Mouse (Mus musculus) CH12.LX (cell line): Measurements from ENCODE around the gene Fgfr3. TPM values are rescaled to one million over a fixed set of nuclear protein-coding genes. Genes with fewer than 3 reads are reported as not detected.

Experiments
- DNase-seq: peaks from one replicate; pipeline ENCODE4 v3.0.0-alpha.2; 2013; ENCODE audit errors: extremely low read depth
- H3K27ac ChIP-seq: 2 replicates; pipeline ENCODE4 v1.5.1; 2012; ENCODE audit warnings: low read depth, mild to moderate bottlenecking, control low read depth, moderate library complexity; ENCODE audit not compliant: insufficient read depth
- H3K27me3 ChIP-seq: replicated peaks from 2 replicates; pipeline ENCODE3; 2012; ENCODE audit warnings: inconsistent platforms
- H3K36me3 ChIP-seq, 2 experiments: replicated peaks in 1 of 2; 2 replicates each; pipeline versions ENCODE3 to v1.6.1; 2012; ENCODE audit warnings: inconsistent platforms in 1 of 2, low read length in 1 of 2, mild to moderate bottlenecking in 1 of 2, mixed read lengths in 1 of 2, moderate library complexity in 1 of 2; ENCODE audit not compliant: control insufficient read depth in 1 of 2, insufficient read depth in 1 of 2
- H3K4me1 ChIP-seq, 2 experiments: 2 replicates each; pipeline ENCODE4 v1.6.1; 2012; ENCODE audit warnings: inconsistent platforms in 1 of 2, moderate library complexity in 1 of 2; ENCODE audit not compliant: insufficient read depth in 2 of 2, control insufficient read depth in 1 of 2
- H3K4me2 ChIP-seq: 2 replicates; pipeline ENCODE4 v1.6.1; 2012; ENCODE audit warnings: low read depth, mild to moderate bottlenecking, control low read depth; ENCODE audit not compliant: poor library complexity, insufficient read depth, severe bottlenecking
- H3K4me3 ChIP-seq, 3 experiments: fragments of 150-350 bp in 1 of 3; sonication (generic) in 1 of 3; replicated peaks in 1 of 3; 2 replicates each; pipeline versions ENCODE3 to v1.5.1; 2011 to 2012; ENCODE audit warnings: low read depth in 2 of 3, low read length in 2 of 3, mild to moderate bottlenecking in 2 of 3, moderate library complexity in 2 of 3, control low read depth in 1 of 3, improper control_type of control experiment in 1 of 3, inconsistent platforms in 1 of 3, mixed read lengths in 1 of 3; ENCODE audit not compliant: poor library complexity in 1 of 3
- H3K79me2 ChIP-seq: replicated peaks from 2 replicates; pipeline ENCODE4 v1.6.1; 2012; ENCODE audit warnings: mild to moderate bottlenecking, moderate library complexity; ENCODE audit not compliant: control insufficient read depth, poor library complexity, insufficient read depth, severe bottlenecking; ENCODE audit errors: extremely low read depth
- H3K9ac ChIP-seq: 2 replicates; pipeline ENCODE4 v1.6.1; 2012; ENCODE audit warnings: low read depth, mild to moderate bottlenecking, control low read depth, moderate library complexity; ENCODE audit not compliant: insufficient read depth
- H3K9me3 ChIP-seq: replicated peaks from 2 replicates; pipeline ENCODE3; 2012; ENCODE audit warnings: low read length, inconsistent platforms, mixed read lengths
- CHD1 ChIP-seq: IDR thresholded peaks from 2 replicates; pipeline ENCODE4 v1.6.1; 2012; ENCODE audit warnings: low read depth, low read length, improper control_type of control experiment, inconsistent platforms
- CHD2 ChIP-seq: IDR thresholded peaks from 2 replicates; pipeline ENCODE4 v1.6.1; 2011; ENCODE audit warnings: low read length, improper control_type of control experiment
- ELF1 ChIP-seq: IDR thresholded peaks from 2 replicates; pipeline ENCODE4 v1.6.1; 2014; ENCODE audit warnings: low read depth, mild to moderate bottlenecking, inconsistent platforms, low read length, improper control_type of control experiment
- GABPA ChIP-seq: IDR thresholded peaks from 2 replicates; pipeline ENCODE4 v1.6.1; 2012; ENCODE audit warnings: low read depth, low read length, improper control_type of control experiment, inconsistent platforms; ENCODE audit not compliant: insufficient replicate concordance
- HCFC1 ChIP-seq: IDR thresholded peaks from 2 replicates; pipeline ENCODE4 v1.6.1; 2012; ENCODE audit warnings: low read depth, mild to moderate bottlenecking, inconsistent platforms, low read length, improper control_type of control experiment
- IRF4 ChIP-seq: IDR thresholded peaks from 2 replicates; pipeline ENCODE4 v1.6.1; 2014; ENCODE audit warnings: low read depth, mild to moderate bottlenecking, inconsistent platforms, low read length, improper control_type of control experiment
- JUN ChIP-seq: IDR thresholded peaks from 2 replicates; pipeline ENCODE4 v1.6.1; 2011; ENCODE audit warnings: low read depth, mild to moderate bottlenecking, low read length, improper control_type of control experiment, moderate library complexity; ENCODE audit not compliant: insufficient read depth
- JUND ChIP-seq: conservative IDR thresholded peaks from 2 replicates; pipeline ENCODE4 v1.6.1; 2011; ENCODE audit warnings: low read depth, low read length, improper control_type of control experiment
- KAT2A ChIP-seq: IDR thresholded peaks from 2 replicates; pipeline ENCODE4 v1.6.1; 2012; ENCODE audit warnings: low read length, improper control_type of control experiment, inconsistent platforms; ENCODE audit not compliant: insufficient replicate concordance
- MAFK ChIP-seq: IDR thresholded peaks from 2 replicates; pipeline ENCODE4 v1.6.1; 2011; ENCODE audit warnings: low read length, improper control_type of control experiment; ENCODE audit not compliant: insufficient replicate concordance
- MAX ChIP-seq: IDR thresholded peaks from 2 replicates; pipeline ENCODE4 v1.6.1; 2011; ENCODE audit warnings: low read length, improper control_type of control experiment
- MAZ ChIP-seq: IDR thresholded peaks from 2 replicates; pipeline ENCODE4 v1.6.1; 2012; ENCODE audit warnings: low read depth, mild to moderate bottlenecking, inconsistent platforms, low read length, improper control_type of control experiment, moderate library complexity
- MXI1 ChIP-seq: IDR thresholded peaks from 2 replicates; pipeline ENCODE4 v1.6.1; 2011; ENCODE audit warnings: mild to moderate bottlenecking, low read depth, low read length, improper control_type of control experiment
- NELFE ChIP-seq: IDR thresholded peaks from 2 replicates; pipeline ENCODE4 v1.6.1; 2011; ENCODE audit warnings: low read depth, low read length, improper control_type of control experiment
- NRF1 ChIP-seq: IDR thresholded peaks from 2 replicates; pipeline ENCODE4 v1.6.1; 2014; ENCODE audit warnings: low read depth, mild to moderate bottlenecking, inconsistent platforms, low read length, improper control_type of control experiment, moderate library complexity
- PAX5 ChIP-seq: IDR thresholded peaks from 2 replicates; pipeline ENCODE4 v1.6.1; 2012; ENCODE audit warnings: low read length, inconsistent platforms, mixed read lengths
- POLR2A ChIP-seq: IDR thresholded peaks from 2 replicates; pipeline ENCODE4 v1.6.1; 2011; ENCODE audit warnings: low read depth, mild to moderate bottlenecking, improper control_type of control experiment, low read length
- POLR2AphosphoS2 ChIP-seq: IDR thresholded peaks from 2 replicates; pipeline ENCODE4 v1.6.1; 2011; ENCODE audit warnings: low read depth, low read length, improper control_type of control experiment
- RAD21 ChIP-seq: IDR thresholded peaks from 2 replicates; pipeline ENCODE4 v1.6.1; 2011; ENCODE audit warnings: low read depth, mild to moderate bottlenecking, low read length, improper control_type of control experiment, moderate library complexity
- RCOR1 ChIP-seq: conservative IDR thresholded peaks from 2 replicates; pipeline ENCODE4 v1.6.1; 2012; ENCODE audit warnings: low read depth, mild to moderate bottlenecking, inconsistent platforms, low read length, improper control_type of control experiment
- SIN3A ChIP-seq: IDR thresholded peaks from 2 replicates; pipeline ENCODE4 v1.6.1; 2012; ENCODE audit warnings: low read length, improper control_type of control experiment, inconsistent platforms
- TCF12 ChIP-seq: IDR thresholded peaks from 2 replicates; pipeline ENCODE4 v1.6.1; 2014; ENCODE audit warnings: low read depth, mild to moderate bottlenecking, inconsistent platforms, low read length, improper control_type of control experiment
- UBTF ChIP-seq: IDR thresholded peaks from 2 replicates; pipeline ENCODE4 v1.6.1; 2012; ENCODE audit warnings: low read depth, mild to moderate bottlenecking, inconsistent platforms, low read length, improper control_type of control experiment, moderate library complexity
- USF1 ChIP-seq: IDR thresholded peaks from 2 replicates; pipeline ENCODE4 v1.6.1; 2014; ENCODE audit warnings: low read depth, mild to moderate bottlenecking, inconsistent platforms, low read length, improper control_type of control experiment
- USF2 ChIP-seq: conservative IDR thresholded peaks from 2 replicates; pipeline ENCODE4 v1.6.1; 2011; ENCODE audit warnings: low read depth, low read length, improper control_type of control experiment
- ZC3H11A ChIP-seq: IDR thresholded peaks from 2 replicates; pipeline ENCODE4 v1.6.1; 2012; ENCODE audit warnings: low read depth, mild to moderate bottlenecking, inconsistent platforms, low read length, improper control_type of control experiment
- ZKSCAN1 ChIP-seq: IDR thresholded peaks from 2 replicates; pipeline ENCODE4 v1.6.1; 2012; ENCODE audit warnings: low read depth, inconsistent platforms, low read length, improper control_type of control experiment, borderline replicate concordance
- ZMIZ1 ChIP-seq: IDR thresholded peaks from 2 replicates; pipeline ENCODE4 v1.6.1; 2012; ENCODE audit warnings: low read depth, mild to moderate bottlenecking, inconsistent platforms, low read length, improper control_type of control experiment
- ZNF384 ChIP-seq: IDR thresholded peaks from 2 replicates; pipeline ENCODE4 v1.6.1; 2012; ENCODE audit warnings: low read depth, low read length, improper control_type of control experiment, inconsistent platforms
- dilution Hi-C: fragments of 300-500 bp; cut with MboI; formaldehyde crosslinking; loops from 2 replicates; pipeline ENCODE4 v1.14.3; 2020; ENCODE audit warnings: low sequenced_read_pairs; ENCODE audit not compliant: extremely low pct_unique_long_range_greater_than_20kb, extremely low pct_ligation_motif_present
- in situ Hi-C: fragments of 300-500 bp; cut with MboI; formaldehyde crosslinking; loops from 3 replicates; pipeline ENCODE4 v1.14.3; 2019; ENCODE audit warnings: low sequenced_read_pairs, low pct_ligation_motif_present, low pct_unique_long_range_greater_than_20kb, mixed read lengths
- polyA plus RNA-seq: library from polyadenylated mRNA; unstranded; fragments of >175 nt; gene quantifications from 2 replicates; pipeline ENCODE4 v1.2.1, GENCODE M21; 2012; ENCODE audit warnings: low read depth; ENCODE audit not compliant: insufficient read length
- total RNA-seq, 2 experiments: library from RNA; depleted of rRNA; stranded (reverse); fragments of 300-350 nt in 1 of 2; fragments of >200 nt in 1 of 2; gene quantifications; 2 replicates each; pipeline ENCODE4 v1.2.3; 2012 to 2014

The Fgfr3 gene
- total and polyA plus RNA-seq, 3 experiments = 0.19 to 0.76 (median 0.23) TPM

DNA sequence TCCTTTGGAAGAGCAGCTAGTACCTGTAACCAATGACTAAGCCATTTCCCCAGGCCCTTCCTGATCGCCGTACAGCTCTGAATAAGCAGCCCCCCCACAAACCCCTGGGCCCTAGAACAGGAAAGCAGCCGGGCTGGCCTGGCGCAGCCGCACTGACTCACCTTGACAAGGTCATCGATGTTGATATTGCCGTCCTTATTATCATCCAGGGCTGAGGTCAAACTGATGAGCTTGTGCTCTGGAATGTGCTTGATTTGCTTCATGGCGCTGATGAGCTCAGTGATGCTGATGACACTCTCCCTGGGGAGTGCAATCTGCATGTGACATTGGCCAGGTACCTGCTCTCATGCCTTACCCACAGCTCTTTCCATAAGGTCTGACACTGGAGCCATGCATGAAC, 22.0 kb downstream of the Fgfr3 start:
- in situ Hi-C loops (loop anchor here (5.0 kb wide), 1 partner anchor 61 kb away; no protein-coding TSS in a partner anchor), dilution Hi-C loops (no loop called here)

GRCm38 (mm10) chr5:33777195-33777594, 55.7 kb downstream of the Fgfr3 start:
- Histone ChIP-seq H3K4me2 (no peak overlapping the region), H3K27ac (no peak overlapping the region), H3K36me3 (peaks cover 22 to 67% of the 10 kb centered on the region in 2 experiments), H3K9ac (no peak overlapping the region), H3K9me3 (no peaks in the 10 kb centered on the region), H3K79me2 (no peaks in the 10 kb centered on the region), H3K4me1 (peaks cover 3 to 16% of the 10 kb centered on the region in 2 experiments; a peak in 3 of 4 replicates), H3K4me3 (no peak overlapping the region), H3K27me3 (no peaks in the 10 kb centered on the region)
- no peak for DNase-seq
- no peak for TF ChIP-seq TCF12
- TF ChIP-seq MAZ = no peak
- TF ChIP-seq PAX5 = no peak
- no peak for TF ChIP-seq GABPA
- TF ChIP-seq ZC3H11A = no peak
- no peak for TF ChIP-seq HCFC1
- TF ChIP-seq JUN = no peak
- TF ChIP-seq ELF1 = no peak
- no peak for TF ChIP-seq MAFK
- no peak for TF ChIP-seq POLR2AphosphoS2
- TF ChIP-seq IRF4 = no peak
- dilution Hi-C loops (no loop called here), in situ Hi-C loops (no loop called here)

More for the DNA sequence above, 22.0 kb downstream of the Fgfr3 start:
- no peaks in the 10 kb centered on the region for H3K79me2 ChIP-seq
- H3K36me3 ChIP-seq = peaks cover 54 to 91% of the 10 kb centered on the region in 2 experiments
- H3K9me3 ChIP-seq = no peaks in the 10 kb centered on the region
- H3K4me3 ChIP-seq = no peak overlapping the region
- H3K27ac ChIP-seq = no peak overlapping the region
- no peak overlapping the region for H3K4me2 ChIP-seq
- H3K9ac ChIP-seq = no peak overlapping the region
- no peak for DNase-seq
- H3K27me3 ChIP-seq = no peaks in the 10 kb centered on the region
- no peak for TF ChIP-seq POLR2A
- no peak for TF ChIP-seq JUND
- no peak for TF ChIP-seq MXI1
- TF ChIP-seq RAD21 = no peak
- no peak for TF ChIP-seq NRF1
- no peak for TF ChIP-seq CHD2
- TF ChIP-seq ZMIZ1 = no peak
- no peak for TF ChIP-seq SIN3A
- TF ChIP-seq UBTF = no peak
- no peak for TF ChIP-seq RCOR1
- TF ChIP-seq MAX = no peak
- no peak for TF ChIP-seq KAT2A
- no peak for TF ChIP-seq ZNF384
- no peak for TF ChIP-seq ZC3H11A
- no peak for TF ChIP-seq CHD1
- TF ChIP-seq ZKSCAN1 = no peak
- no peak for TF ChIP-seq USF1
- no peak for TF ChIP-seq NELFE
- no peak for TF ChIP-seq USF2
- H3K4me1 ChIP-seq = no peaks in the 10 kb centered on the region
